Mouse (Mus musculus): ENCODE measurements around the gene Olfr1508.
"Not testable (repeated sequence)": the region's sequence is repeated elsewhere in the genome, so short reads cannot be mapped to it uniquely, and the experiment has no call there.

The Olfr1508 gene

GRCm38 (mm10) chr14:52467395-52467794 is at the start of gene Olfr1508:
Olfr1508 (minus strand) TSS chr14:52467495.
- no peak for DNase-seq (ENCODE audit: low spot score)

- DNase-seq (ENCODE audit: low spot score) = no peak
These were observed 28.2 kb upstream of the Olfr1508 start, which contains the start of gene Olfr1507 for GRCm38 (mm10) chr14:52495516-52495915. Olfr1507 (minus strand) TSS chr14:52495749.

- no peak for DNase-seq (ENCODE audit: low spot score)
These were observed 1.6 kb downstream of the Olfr1508 start for GRCm38 (mm10) chr14:52465738-52466137.

GRCm38 (mm10) chr14:52461928-52462327 is 5.4 kb downstream of the Olfr1508 start:
- DNase-seq (ENCODE audit: low spot score) = no peak

- no peak for DNase-seq (ENCODE audit: low spot score)
These were observed 16.2 kb downstream of the Olfr1508 start for GRCm38 (mm10) chr14:52451138-52451537.

GRCm38 (mm10) chr14:52442690-52443089 is 24.6 kb downstream of the Olfr1508 start, which contains the start of gene Olfr1509:
Olfr1509 (plus strand) TSS chr14:52442990.
- DNase-seq (ENCODE audit: low spot score) = no peak

GRCm38 (mm10) chr14:52427686-52428085 is 39.6 kb downstream of the Olfr1508 start:
- DNase-seq (ENCODE audit: low spot score) = no peak

- DNase-seq (ENCODE audit: low spot score) = no peak
These were observed 53.0 kb downstream of the Olfr1508 start, which contains the start of gene Olfr1510 for GRCm38 (mm10) chr14:52414273-52414672. Olfr1510 (minus strand) TSS chr14:52414373.

- DNase-seq (ENCODE audit: low spot score) = not testable (repeated sequence)
These were observed 57.0 kb downstream of the Olfr1508 start for GRCm38 (mm10) chr14:52410142-52410919.
